Mouse (Mus musculus) bone marrow macrophage, adult 2 months (primary cell): ENCODE data around the gene Cdh4.

ENCODE experiments used
- CTCF ChIP-seq: IDR thresholded peaks from 2 replicates; pipeline ENCODE4 v1.5.1; 2012; ENCODE audit warnings: low read depth, mild to moderate bottlenecking, low read length, moderate library complexity
- POLR2A ChIP-seq: IDR thresholded peaks from 2 replicates; pipeline ENCODE4 v1.6.1; 2012; ENCODE audit warnings: mild to moderate bottlenecking, low read depth, low read length, borderline replicate concordance

DNA sequence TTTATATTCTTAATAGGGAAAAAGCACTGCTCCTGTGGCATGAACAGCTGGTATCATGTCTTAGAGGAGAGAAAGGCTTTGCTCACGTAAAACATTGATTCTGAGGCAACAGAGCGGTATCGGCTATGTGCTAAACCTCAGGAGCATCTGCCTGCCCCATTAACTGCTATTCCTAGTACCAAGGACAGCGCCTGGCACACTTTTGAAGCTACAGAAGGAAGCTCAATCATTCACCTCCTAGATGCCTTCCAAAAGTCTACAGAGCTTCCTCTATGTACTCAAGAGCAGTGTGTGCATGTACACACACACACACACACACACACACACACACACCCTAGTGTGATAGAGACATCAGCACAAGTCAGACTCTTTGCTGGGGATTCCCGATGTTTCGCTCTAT is 34.4 kb downstream of the Cdh4 start:
- no peak for TF ChIP-seq CTCF
- TF ChIP-seq POLR2A, result no peak
